Mouse (Mus musculus): ENCODE data around the gene AC170998.1.

GRCm38 (mm10) chr17:28692341-28692710 lies 33.6 kb upstream of the AC170998.1 start:
- peak; percentile 85; the same call in 2 of the 3 replicates for TF ChIP-seq GATA1 (IDR thresholded peaks at IDR 0.05; ENCODE audit: borderline replicate concordance, low read length)
- peak; percentile 83 for TF ChIP-seq FLI1 (IDR thresholded peaks at IDR 0.05; ENCODE audit: low read length)
